Mouse (Mus musculus) neural tube, embryonic 12.5 days (tissue): ENCODE measurements around the gene Fignl2. TPM values are rescaled to one million over a fixed set of nuclear protein-coding genes. Genes with fewer than 3 reads are reported as not detected.

Experiments used
- ATAC-seq: fragments of 200-750 bp; cut with Nextera tagmentation; 2 replicates; pipeline ENCODE4 v1.8.0; 2017; ENCODE audit warnings: low read depth, mild to moderate bottlenecking, moderate TSS enrichment, moderate library complexity; ENCODE audit not compliant: low FRiP score
- H3K27ac ChIP-seq: fragments of 300-500 bp; sonication (generic); 2 replicates; pipeline ENCODE4 v1.5.1; 2016
- H3K27me3 ChIP-seq: fragments of 300-500 bp; sonication (generic); replicated peaks from 2 replicates; pipeline ENCODE4 v1.6.1; 2016; ENCODE audit warnings: mild to moderate bottlenecking
- H3K36me3 ChIP-seq: fragments of 300-500 bp; sonication (generic); 2 replicates; pipeline ENCODE4 v1.6.1; 2016; ENCODE audit warnings: mild to moderate bottlenecking
- H3K4me1 ChIP-seq: fragments of 300-500 bp; sonication (generic); 2 replicates; pipeline ENCODE4 v1.6.1; 2016
- H3K4me2 ChIP-seq: fragments of 300-500 bp; sonication (generic); replicated peaks from 2 replicates; pipeline ENCODE4 v1.6.1; 2016; ENCODE audit warnings: mild to moderate bottlenecking
- H3K4me3 ChIP-seq: fragments of 300-500 bp; sonication (generic); 2 replicates; pipeline ENCODE4 v1.5.1; 2016
- H3K9ac ChIP-seq: fragments of 300-500 bp; sonication (generic); 2 replicates; pipeline ENCODE4 v1.6.1; 2016; ENCODE audit warnings: mild to moderate bottlenecking
- H3K9me3 ChIP-seq: fragments of 300-500 bp; sonication (generic); 2 replicates; pipeline ENCODE4 v1.6.1; 2016; ENCODE audit warnings: mild to moderate bottlenecking
- WGBS: fragments of 180-500 bp; shearing (Covaris S2); methylation state at CpG from one replicate; pipeline ENCODE4 v1.1.7; 2016; 5-methylcytosine and 5-hydroxymethylcytosine counted together
- polyA plus RNA-seq: library from polyadenylated mRNA; unstranded; fragments of >200 nt; fragmentation: Nextera tagmentation; extraction: Ambion mirVana; gene quantifications from 2 replicates; pipeline ENCODE4 v1.2.1, GENCODE M21; 2016

The Fignl2 gene
- polyA plus RNA-seq, 1 experiment from 2014 or later: 0.55 TPM

- ATAC-seq: no peak
- H3K9ac ChIP-seq: no peak overlapping the region
- H3K4me2 ChIP-seq: no peak overlapping the region
- no peak overlapping the region for H3K27ac ChIP-seq
- H3K27me3 ChIP-seq: no peaks in the 10 kb centered on the region
- H3K4me1 ChIP-seq: no peaks in the 10 kb centered on the region; the same call in 1 of the 2 replicates
- no peaks in the 10 kb centered on the region for H3K36me3 ChIP-seq
- no peak overlapping the region for H3K4me3 ChIP-seq
- H3K9me3 ChIP-seq: no peaks in the 10 kb centered on the region
- WGBS: 87% methylated on average over 5 of the region's 5 CpGs
Observed at GRCm38 (mm10) chr15:101107906-101108671, 29.7 kb upstream of the Fignl2 start.

GRCm38 (mm10) chr15:101106011-101106410 is 27.6 kb upstream of the Fignl2 start:
- H3K27me3 ChIP-seq: no peaks in the 10 kb centered on the region
- H3K9ac ChIP-seq: no peak overlapping the region
- H3K4me2 ChIP-seq: no peak overlapping the region
- WGBS: 90% methylated on average over 10 of the region's 10 CpGs
- peaks cover 9% of the 10 kb centered on the region for H3K4me1 ChIP-seq
- no peaks in the 10 kb centered on the region for H3K36me3 ChIP-seq
- H3K4me3 ChIP-seq: no peak overlapping the region
- ATAC-seq: no peak
- H3K9me3 ChIP-seq: no peaks in the 10 kb centered on the region
- no peak overlapping the region for H3K27ac ChIP-seq

DNA sequence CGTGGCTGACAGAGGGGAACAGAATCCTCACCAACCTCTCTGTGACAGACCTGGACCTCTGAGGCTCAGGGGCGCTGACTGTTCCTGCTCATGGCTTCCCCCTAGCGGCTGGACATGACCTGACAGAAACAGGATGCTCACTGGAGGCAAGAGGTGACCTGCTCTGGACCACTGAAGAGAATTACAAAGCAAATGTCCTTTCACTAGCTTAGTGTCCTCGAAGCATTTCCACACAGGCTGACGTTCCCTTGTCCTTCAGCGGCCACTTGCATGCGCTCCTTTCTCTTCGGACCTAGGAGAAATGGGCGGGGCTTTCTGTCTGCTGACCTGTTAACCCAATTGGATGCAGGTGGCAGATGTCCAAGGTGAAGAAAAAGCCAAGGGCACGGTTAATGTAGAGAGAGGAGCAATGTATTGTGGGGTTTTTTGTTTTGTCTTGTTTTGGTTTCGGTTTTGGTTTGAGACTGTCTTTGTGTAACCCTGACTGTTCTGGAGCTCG is 27.2 kb upstream of the Fignl2 start:
- Histone ChIP-seq H3K9me3 (no peaks in the 10 kb centered on the region), H3K36me3 (no peaks in the 10 kb centered on the region), H3K4me3 (no peak overlapping the region), H3K9ac (no peak overlapping the region), H3K4me2 (peak overlapping the region; percentile 41; the same call in 1 of the 2 replicates), H3K27ac (no peak overlapping the region), H3K4me1 (peaks cover 9% of the 10 kb centered on the region), H3K27me3 (no peaks in the 10 kb centered on the region)
- 0 out of 2 replicates have a peak, but pooled peaks have one; percentile 37 for ATAC-seq
- WGBS: 20% methylated on average over 12 of the region's 12 CpGs

GRCm38 (mm10) chr15:101103605-101104304 is 25.4 kb upstream of the Fignl2 start:
- Histone ChIP-seq H3K4me2 (no peak overlapping the region), H3K4me1 (peaks cover 11% of the 10 kb centered on the region), H3K36me3 (no peaks in the 10 kb centered on the region), H3K27ac (no peak overlapping the region), H3K4me3 (no peak overlapping the region), H3K27me3 (no peaks in the 10 kb centered on the region), H3K9ac (no peak overlapping the region), H3K9me3 (no peaks in the 10 kb centered on the region)
- ATAC-seq: no peak
- WGBS: 57% methylated on average over 9 of the region's 9 CpGs

DNA sequence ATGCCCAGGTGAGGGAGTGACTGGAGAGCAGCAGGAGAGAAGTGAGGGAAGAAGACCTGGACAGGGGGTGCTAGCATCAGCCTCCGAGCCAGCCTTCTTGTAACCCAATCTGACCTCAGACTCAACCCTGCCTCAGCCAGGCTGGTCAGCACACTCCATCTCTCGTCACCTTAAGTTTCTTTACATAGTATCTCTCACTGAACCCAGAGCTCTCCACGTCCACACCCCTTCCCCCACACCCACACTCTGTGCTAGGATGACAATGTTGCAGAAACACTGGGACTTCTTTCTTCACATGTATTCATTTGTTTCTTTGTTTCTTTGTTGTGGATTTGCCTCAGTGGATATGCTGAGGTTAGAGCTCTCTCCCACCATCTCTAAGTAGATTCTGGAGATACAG is 22.6 kb upstream of the Fignl2 start:
- Histone ChIP-seq H3K36me3 (no peaks in the 10 kb centered on the region), H3K9ac (no peak overlapping the region), H3K27ac (no peak overlapping the region), H3K4me1 (peaks cover 31% of the 10 kb centered on the region), H3K4me3 (no peak overlapping the region), H3K4me2 (no peak overlapping the region), H3K9me3 (no peaks in the 10 kb centered on the region), H3K27me3 (no peaks in the 10 kb centered on the region; the same call in 1 of the 2 replicates)
- ATAC-seq: no peak
- WGBS: 71% methylated on average over 3 of the region's 3 CpGs

DNA sequence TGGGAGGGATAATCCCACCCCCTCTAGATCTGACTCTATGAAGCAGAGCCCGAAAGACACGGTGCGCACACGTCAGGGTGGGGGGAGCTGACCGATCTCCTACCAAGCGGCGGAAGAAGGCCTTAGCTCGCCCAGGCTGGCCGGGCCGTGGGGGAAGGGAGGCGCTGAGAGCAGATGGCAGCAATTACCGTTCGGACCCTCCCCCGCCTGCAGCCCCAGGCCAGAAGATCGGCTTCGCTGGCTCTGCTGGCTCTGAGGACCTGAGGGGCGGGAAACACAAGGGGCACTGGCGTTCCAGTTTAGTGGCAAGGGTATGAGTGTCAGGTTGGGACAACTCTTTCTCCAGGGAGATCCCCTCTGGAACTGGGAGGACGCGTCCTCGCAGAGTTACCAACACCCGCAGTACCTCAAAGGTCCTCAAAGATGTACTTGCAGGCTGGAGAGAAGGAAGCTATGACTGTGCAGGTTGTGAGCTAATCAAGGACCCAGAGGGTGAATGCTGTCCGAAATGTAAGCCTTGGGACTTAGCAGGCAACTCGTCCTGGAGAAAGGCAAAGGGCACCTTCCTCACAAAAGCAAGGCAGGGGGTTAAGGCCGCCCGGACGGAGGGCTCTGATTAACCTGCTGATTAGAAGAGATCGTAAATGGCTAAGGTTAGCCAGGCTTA is 19.8 kb upstream of the Fignl2 start:
- Histone ChIP-seq H3K4me3 (no peak overlapping the region), H3K27me3 (peaks cover 4% of the 10 kb centered on the region; the same call in 1 of the 2 replicates), H3K4me1 (peaks cover 53% of the 10 kb centered on the region), H3K9me3 (no peaks in the 10 kb centered on the region), H3K36me3 (no peaks in the 10 kb centered on the region), H3K9ac (0 out of 2 replicates have a peak overlapping the region, but pooled peaks have one; percentile 8), H3K4me2 (peak overlapping the region; percentile 51), H3K27ac (no peak overlapping the region)
- ATAC-seq: peak; percentile 43; the same call in 1 of the 2 replicates
- WGBS: 2% methylated on average over 28 of the region's 28 CpGs

DNA sequence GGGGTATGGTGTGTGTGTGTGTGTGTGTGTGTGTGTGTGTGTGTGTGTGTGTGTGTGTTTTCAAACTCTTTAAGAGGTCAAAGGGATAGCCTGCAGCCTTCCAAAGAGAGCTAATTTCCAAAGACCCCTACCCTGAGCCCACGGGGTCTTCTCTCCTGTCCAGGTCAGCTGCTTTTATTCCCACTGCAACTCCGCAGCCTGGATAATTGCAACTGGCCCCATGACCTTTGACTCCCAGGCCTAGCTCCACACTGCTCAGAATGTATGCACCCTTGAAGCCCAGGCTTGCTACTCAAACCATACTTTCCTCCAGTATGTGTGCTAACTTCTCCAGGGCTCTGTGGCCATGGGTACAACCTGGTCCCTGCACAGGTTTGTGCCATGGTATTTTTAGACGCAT is 17.0 kb upstream of the Fignl2 start:
- no peak overlapping the region for H3K27ac ChIP-seq
- no peaks in the 10 kb centered on the region for H3K9me3 ChIP-seq
- no peak overlapping the region for H3K4me3 ChIP-seq
- H3K27me3 ChIP-seq: peaks cover 14% of the 10 kb centered on the region
- H3K9ac ChIP-seq: no peak overlapping the region
- ATAC-seq: no peak
- no peak overlapping the region for H3K4me2 ChIP-seq
- no peaks in the 10 kb centered on the region for H3K36me3 ChIP-seq
- H3K4me1 ChIP-seq: peaks cover 57% of the 10 kb centered on the region
- 32% methylated on average over 3 of the region's 3 CpGs for WGBS

DNA sequence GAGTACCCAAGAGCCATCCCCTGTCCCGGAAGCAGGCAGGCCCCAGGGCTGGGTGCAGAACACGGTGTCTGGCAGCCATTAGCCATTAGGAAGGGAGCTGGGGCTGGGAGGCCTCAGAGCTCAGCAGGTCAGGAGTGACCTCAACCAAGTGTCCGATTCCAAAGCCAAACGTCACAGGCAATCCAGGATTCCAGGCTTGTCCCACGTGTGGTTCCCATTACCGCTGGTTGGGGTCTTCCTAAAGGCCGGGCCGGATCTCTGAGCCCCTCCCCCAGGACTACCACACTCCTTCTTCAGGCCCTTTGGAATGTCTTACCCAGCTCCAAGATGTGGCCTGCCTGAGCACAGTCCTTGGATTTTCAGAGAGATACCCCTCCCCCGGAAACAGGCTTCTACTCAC is 16.6 kb upstream of the Fignl2 start:
- ATAC-seq: no peak
- WGBS: 54% methylated on average over 9 of the region's 9 CpGs
- Histone ChIP-seq H3K9ac (no peak overlapping the region), H3K27ac (no peak overlapping the region), H3K4me1 (peaks cover 57% of the 10 kb centered on the region), H3K27me3 (peaks cover 14% of the 10 kb centered on the region), H3K36me3 (no peaks in the 10 kb centered on the region), H3K4me3 (no peak overlapping the region), H3K9me3 (no peaks in the 10 kb centered on the region), H3K4me2 (no peak overlapping the region)

- H3K27me3 ChIP-seq: peaks cover 14% of the 10 kb centered on the region
- H3K9ac ChIP-seq: no peak overlapping the region
- ATAC-seq: no peak
- 35% methylated on average over 6 of the region's 6 CpGs for WGBS
- H3K36me3 ChIP-seq: no peaks in the 10 kb centered on the region
- H3K4me3 ChIP-seq: no peak overlapping the region
- H3K4me1 ChIP-seq: peaks cover 56% of the 10 kb centered on the region
- peak overlapping the region; percentile 55; the same call in 1 of the 2 replicates for H3K27ac ChIP-seq
- no peaks in the 10 kb centered on the region for H3K9me3 ChIP-seq
- no peak overlapping the region for H3K4me2 ChIP-seq
Observed at GRCm38 (mm10) chr15:101093988-101094387, 15.6 kb upstream of the Fignl2 start.

- no peak overlapping the region for H3K9ac ChIP-seq
- peak overlapping the region; percentile 42 for H3K4me2 ChIP-seq
Observed at GRCm38 (mm10) chr15:101092829-101093648, 14.7 kb upstream of the Fignl2 start.

GRCm38 (mm10) chr15:101092121-101092828 is 13.9 kb upstream of the Fignl2 start:
- peak overlapping the region; percentile 42 for H3K4me2 ChIP-seq
- H3K27me3 ChIP-seq: peaks cover 14% of the 10 kb centered on the region
- peak overlapping the region; percentile 55; the same call in 1 of the 2 replicates for H3K27ac ChIP-seq
- 17% methylated on average over 14 of the region's 14 CpGs for WGBS
- no peaks in the 10 kb centered on the region for H3K9me3 ChIP-seq
- H3K36me3 ChIP-seq: no peaks in the 10 kb centered on the region
- peaks cover 48% of the 10 kb centered on the region for H3K4me1 ChIP-seq
- H3K9ac ChIP-seq: no peak overlapping the region
- peak; percentile 59 for ATAC-seq
- no peak overlapping the region for H3K4me3 ChIP-seq

More at GRCm38 (mm10) chr15:101092829-101093648, 14.7 kb upstream of the Fignl2 start:
- ATAC-seq: peak; percentile 95
- 4% methylated on average over 25 of the region's 25 CpGs for WGBS
- no peaks in the 10 kb centered on the region for H3K9me3 ChIP-seq
- H3K36me3 ChIP-seq: no peaks in the 10 kb centered on the region
- H3K27ac ChIP-seq: peak overlapping the region; percentile 55
- H3K27me3 ChIP-seq: peaks cover 14% of the 10 kb centered on the region
- peaks cover 55% of the 10 kb centered on the region for H3K4me1 ChIP-seq
- H3K4me3 ChIP-seq: no peak overlapping the region
